Mouse (Mus musculus): ENCODE data around the gene Olfr874. TPM values are rescaled to one million over a fixed set of nuclear protein-coding genes. Genes with fewer than 3 reads are reported as not detected.

Gene Olfr874
- not detected in 2 replicates for polyA plus RNA-seq (2012; rRNA removed)

DNA sequence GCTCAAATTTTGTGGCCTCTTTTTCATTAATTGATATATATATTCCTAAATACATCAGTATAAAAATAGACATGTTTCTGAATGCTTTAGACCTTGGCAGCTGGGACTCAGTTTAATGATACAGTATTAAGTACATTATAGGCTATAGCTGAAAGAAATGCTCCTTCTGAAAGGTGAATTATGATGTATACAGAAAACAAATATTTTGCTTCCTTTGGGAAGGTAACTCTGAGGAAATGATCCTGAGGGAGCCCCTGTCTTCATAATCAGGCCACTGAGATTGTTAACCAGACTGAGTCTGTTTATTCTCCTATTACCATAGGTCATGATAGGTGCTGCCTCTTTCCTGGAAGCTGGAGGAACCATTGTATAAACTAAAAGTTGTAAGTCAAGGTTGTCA is at the start of gene Olfr874:
TSS of gene Olfr874 (plus strand) at position 301 of the 400 bp plus-strand sequence.

GRCm38 (mm10) chr9:37716150-37716549 is 28.8 kb upstream of the Olfr874 start, which contains the start of gene Olfr160:
Gene Olfr160, minus strand, starts transcription at chr9:37716250.

GRCm38 (mm10) chr9:37771759-37772158 is 26.9 kb downstream of the Olfr874 start, which contains the start of gene Olfr875:
Gene Olfr875, plus strand, starts transcription at chr9:37771857.

Other genes starting within 250 kb of the Olfr874 start
- gene Esam, start 217.0 kb upstream of the Olfr874 start, polyA plus RNA-seq (2012; rRNA removed) = 30.6 and 32.9 TPM in 2 replicates
- gene Vsig2, start 205.9 kb upstream of the Olfr874 start, polyA plus RNA-seq (2012; rRNA removed) = 3.4 and 3.5 TPM in 2 replicates
- 109 and 149 TPM in 2 replicates for gene Nrgn, start 192.2 kb upstream of the Olfr874 start, polyA plus RNA-seq (2012; rRNA removed)
- 10.5 and 10.7 TPM in 2 replicates for gene Siae, start 189.4 kb upstream of the Olfr874 start, polyA plus RNA-seq (2012; rRNA removed)
- 3.9 and 6.0 TPM in 2 replicates for gene Spa17, start 131.4 kb upstream of the Olfr874 start, polyA plus RNA-seq (2012; rRNA removed)
- 54.3 and 56.4 TPM in 2 replicates for gene Tbrg1, start 87.8 kb upstream of the Olfr874 start, polyA plus RNA-seq (2012; rRNA removed)
- 0.04 and 3.4 TPM in 2 replicates for gene Panx3, start 75.9 kb upstream of the Olfr874 start, polyA plus RNA-seq (2012; rRNA removed)
- gene Olfr160, start 28.9 kb upstream of the Olfr874 start, polyA plus RNA-seq (2012; rRNA removed) = not detected in 2 replicates
- gene Olfr875, start 26.8 kb downstream of the Olfr874 start, polyA plus RNA-seq (2012; rRNA removed) = 0.04 and 0.10 TPM in 2 replicates
- gene Olfr876, start 57.9 kb downstream of the Olfr874 start, polyA plus RNA-seq (2012; rRNA removed) = not detected in 2 replicates
- gene Olfr877, start 109.2 kb downstream of the Olfr874 start, polyA plus RNA-seq (2012; rRNA removed) = 0.01 and 0.05 TPM in 2 replicates
- under 0.01 TPM in 1 of 2 replicates, not detected in the other for gene Olfr145, start 151.6 kb downstream of the Olfr874 start, polyA plus RNA-seq (2012; rRNA removed)
- gene Olfr878, start 172.7 kb downstream of the Olfr874 start, polyA plus RNA-seq (2012; rRNA removed) = not detected in 2 replicates
- gene Olfr881, start 246.7 kb downstream of the Olfr874 start, polyA plus RNA-seq (2012; rRNA removed) = not detected in 2 replicates